Mouse (Mus musculus): ENCODE data around the gene Runx2.

The Runx2 gene

GRCm38 (mm10) chr17:44718036-44718435 lies 96.6 kb downstream of the Runx2 start:
- in situ Hi-C loops (cut with MboI, MseI) = no loop called here

GRCm38 (mm10) chr17:44714116-44714515 lies 100.5 kb downstream of the Runx2 start:
- in situ Hi-C loops (cut with MboI, MseI) = no loop called here

GRCm38 (mm10) chr17:44713404-44713803 lies 101.2 kb downstream of the Runx2 start:
- in situ Hi-C loops (cut with MboI, MseI) = no loop called here

GRCm38 (mm10) chr17:44709516-44710252 lies 104.9 kb downstream of the Runx2 start:
- in situ Hi-C loops (cut with MboI, MseI) = no loop called here

GRCm38 (mm10) chr17:44707956-44708355 lies 106.6 kb downstream of the Runx2 start:
- in situ Hi-C loops (cut with MboI, MseI) = no loop called here

- in situ Hi-C loops (cut with MboI, MseI) = no loop called here
Measured at GRCm38 (mm10) chr17:44706531-44706930, 108.1 kb downstream of the Runx2 start.

GRCm38 (mm10) chr17:44702506-44703298 lies 111.9 kb downstream of the Runx2 start:
- in situ Hi-C loops (cut with MboI, MseI) = no loop called here

- in situ Hi-C loops (cut with MboI, MseI) = no loop called here
Measured at GRCm38 (mm10) chr17:44701531-44701930, 113.1 kb downstream of the Runx2 start.

GRCm38 (mm10) chr17:44700326-44700725 lies 114.3 kb downstream of the Runx2 start:
- in situ Hi-C loops (cut with MboI, MseI) = no loop called here

GRCm38 (mm10) chr17:44697053-44697452 lies 117.5 kb downstream of the Runx2 start:
- in situ Hi-C loops (cut with MboI, MseI) = no loop called here

GRCm38 (mm10) chr17:44693552-44693951 lies 121.0 kb downstream of the Runx2 start:
- in situ Hi-C loops (cut with MboI, MseI) = no loop called here

- in situ Hi-C loops (cut with MboI, MseI) = no loop called here
Measured at GRCm38 (mm10) chr17:44691517-44691916, 123.1 kb downstream of the Runx2 start.

GRCm38 (mm10) chr17:44690410-44691035 lies 124.1 kb downstream of the Runx2 start:
- in situ Hi-C loops (cut with MboI, MseI) = no loop called here

- in situ Hi-C loops (cut with MboI, MseI) = no loop called here
Measured at GRCm38 (mm10) chr17:44688306-44688705, 126.3 kb downstream of the Runx2 start.

- in situ Hi-C loops (cut with MboI, MseI) = no loop called here
Measured at GRCm38 (mm10) chr17:44685514-44685913, 129.1 kb downstream of the Runx2 start.

- in situ Hi-C loops (cut with MboI, MseI) = no loop called here
Measured at GRCm38 (mm10) chr17:44683026-44683425, 131.6 kb downstream of the Runx2 start.

GRCm38 (mm10) chr17:44677782-44678181 lies 136.8 kb downstream of the Runx2 start:
- in situ Hi-C loops (cut with MboI, MseI) = no loop called here

GRCm38 (mm10) chr17:44672806-44673205 lies 141.8 kb downstream of the Runx2 start:
- in situ Hi-C loops (cut with MboI, MseI) = no loop called here

GRCm38 (mm10) chr17:44671946-44672692 lies 142.5 kb downstream of the Runx2 start:
- in situ Hi-C loops (cut with MboI, MseI) = no loop called here

GRCm38 (mm10) chr17:44669985-44670384 lies 144.6 kb downstream of the Runx2 start:
- in situ Hi-C loops (cut with MboI, MseI) = no loop called here

GRCm38 (mm10) chr17:44667346-44667745 lies 147.3 kb downstream of the Runx2 start:
- in situ Hi-C loops (cut with MboI, MseI) = no loop called here

- in situ Hi-C loops (cut with MboI, MseI) = no loop called here
Measured at GRCm38 (mm10) chr17:44663872-44664271, 150.7 kb downstream of the Runx2 start.
